Mouse (Mus musculus): Measurements from ENCODE around the gene Olfr304.

DNA sequence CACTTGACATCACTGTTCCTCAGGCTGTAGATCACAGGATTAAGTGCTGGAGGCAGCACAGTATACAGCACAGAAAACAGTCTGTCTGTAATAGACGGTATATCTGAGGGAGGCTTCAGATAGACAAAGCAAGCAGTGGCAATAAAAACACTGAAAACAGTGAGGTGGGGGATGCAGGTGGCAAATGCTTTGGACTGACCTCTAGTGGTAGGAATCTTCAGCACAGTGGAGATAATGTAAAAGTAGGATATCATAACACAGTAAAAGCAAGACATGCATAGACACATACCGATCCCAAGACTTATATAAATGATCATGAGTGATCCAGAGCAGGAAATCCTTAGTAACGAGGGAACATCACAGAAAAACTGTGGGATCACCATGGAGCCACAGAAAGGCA lies 689 bp downstream of the Olfr304 start:
- TF ChIP-seq CTCF (conservative IDR thresholded peaks at IDR 0.05; ENCODE audit: insufficient read depth, insufficient read length, low read depth, low read length) (no peak), POLR2A (IDR thresholded peaks at IDR 0.05; ENCODE audit: low read depth, low read length) (no peak)

All from kidney, adult 2 months (tissue).